Mouse (Mus musculus) heart, postnatal 4 days (tissue): Measurements from ENCODE around the gene Dcaf15. TPM values are rescaled to one million over a fixed set of nuclear protein-coding genes. Genes with fewer than 3 reads are reported as not detected.

Experiments used
- DNase-seq: peaks from one replicate; pipeline ENCODE4 v3.0.0; 2021
- total RNA-seq, 2 experiments: library from RNA; stranded (reverse); gene quantifications; 2 replicates each; pipeline ENCODE4 v1.2.3; 2021

The Dcaf15 gene
- total RNA-seq, result 10 to 100 TPM; 19.7 to 20.5 TPM

- DNase-seq, result peak; percentile 99
Measured at GRCm38 (mm10) chr8:84104697-84105609, at the start of gene Dcaf15. Dcaf15 (minus strand) TSS chr8:84104768.

GRCm38 (mm10) chr8:84149181-84149580, 44.6 kb upstream of the Dcaf15 start:
- DNase-seq, result no peak

- no peak for DNase-seq
Measured at GRCm38 (mm10) chr8:84148531-84148850, 43.9 kb upstream of the Dcaf15 start.

GRCm38 (mm10) chr8:84147769-84148530, 43.4 kb upstream of the Dcaf15 start, which contains the start of the genes Cc2d1a and 4930432K21Rik:
Cc2d1a (minus strand) TSS chr8:84147936.
4930432K21Rik (plus strand) TSS chr8:84148025.
- DNase-seq, result peak; percentile 92

- DNase-seq, result no peak
Measured at GRCm38 (mm10) chr8:84147324-84147766, 42.8 kb upstream of the Dcaf15 start.

GRCm38 (mm10) chr8:84144636-84145245, 40.2 kb upstream of the Dcaf15 start:
- no peak for DNase-seq

GRCm38 (mm10) chr8:84140838-84141237, 36.3 kb upstream of the Dcaf15 start:
- no peak for DNase-seq

GRCm38 (mm10) chr8:84137848-84138247, 33.3 kb upstream of the Dcaf15 start:
- DNase-seq, result no peak

- DNase-seq, result no peak
Measured at GRCm38 (mm10) chr8:84132225-84132624, 27.7 kb upstream of the Dcaf15 start.

GRCm38 (mm10) chr8:84130806-84131205, 26.2 kb upstream of the Dcaf15 start:
- DNase-seq, result peak; percentile 33

GRCm38 (mm10) chr8:84128277-84128676, 23.7 kb upstream of the Dcaf15 start:
- DNase-seq, result no peak

GRCm38 (mm10) chr8:84127202-84127901, 22.8 kb upstream of the Dcaf15 start:
- no peak for DNase-seq

- DNase-seq, result no peak
Measured at GRCm38 (mm10) chr8:84126742-84127141, 22.2 kb upstream of the Dcaf15 start.

- peak; percentile 37 for DNase-seq
Measured at GRCm38 (mm10) chr8:84125656-84126055, 21.1 kb upstream of the Dcaf15 start, which contains the start of gene Podnl1. Podnl1 (plus strand) TSS chr8:84125989.

- no peak for DNase-seq
Measured at GRCm38 (mm10) chr8:84122151-84122550, 17.6 kb upstream of the Dcaf15 start.

- DNase-seq, result no peak
Measured at GRCm38 (mm10) chr8:84115646-84116045, 11.1 kb upstream of the Dcaf15 start.

GRCm38 (mm10) chr8:84106216-84107040, 1.9 kb upstream of the Dcaf15 start:
- no peak for DNase-seq

- no peak for DNase-seq
Measured at GRCm38 (mm10) chr8:84105676-84106075, 1.1 kb upstream of the Dcaf15 start.

- DNase-seq, result peak; percentile 72
Measured at GRCm38 (mm10) chr8:84104221-84104620, 347 bp downstream of the Dcaf15 start.

- DNase-seq, result no peak
Measured at GRCm38 (mm10) chr8:84103601-84104000, 967 bp downstream of the Dcaf15 start.
